Mouse (Mus musculus): Measurements from ENCODE around the gene Was. TPM values are rescaled to one million over a fixed set of nuclear protein-coding genes. Genes with fewer than 3 reads are reported as not detected.
"Not testable (repeated sequence)": the region's sequence is repeated elsewhere in the genome, so short reads cannot be mapped to it uniquely, and the experiment has no call there.

Was gene
- total RNA-seq, 4 experiments from 2014 or later: 1.8 to 3.7 (median 3.2) TPM

GRCm38 (mm10) chrX:8073881-8074429, 16.3 kb downstream of the Was start:
- DNase-seq: peak; percentile 15

GRCm38 (mm10) chrX:8069166-8069565, 21.1 kb downstream of the Was start:
- no peak for DNase-seq

- not testable (repeated sequence) for DNase-seq
These were observed 39.1 kb downstream of the Was start for GRCm38 (mm10) chrX:8051044-8051781.

GRCm38 (mm10) chrX:8033009-8033408, 57.3 kb downstream of the Was start:
- no peak for DNase-seq

Other genes with a start within 250 kb of the Was start
- gene Otud5, start 249.1 kb downstream of the Was start, total RNA-seq (2022): 10 to 100 TPM; 62.6 to 72.7 (median 69.4) TPM
- gene Pim2, start 212.2 kb downstream of the Was start, total RNA-seq (2022): 10 to 100 TPM; 10.6 to 12.3 (median 12.2) TPM
- 10 to 100 TPM; 44.4 to 53.4 (median 51.2) TPM for gene Slc35a2, start 206.5 kb downstream of the Was start, total RNA-seq (2022)
- gene Pqbp1, start 191.2 kb downstream of the Was start, total RNA-seq (2022): 100 to 1,000 TPM in 3 of 4 experiments, 10 to 100 TPM in 1; 96.2 to 130 (median 106) TPM
- 100 to 1,000 TPM; 110 to 134 (median 131) TPM for gene Timm17b, start 191.1 kb downstream of the Was start, total RNA-seq (2022)
- gene Gm10491, start 182.7 kb downstream of the Was start, total RNA-seq (2022): not detected
- not detected for gene Gm10490, start 181.0 kb downstream of the Was start, total RNA-seq (2022)
- 10 to 100 TPM; 47.2 to 84.3 (median 72.8) TPM for gene Pcsk1n, start 170.7 kb downstream of the Was start, total RNA-seq (2022)
- gene Eras, start 161.9 kb downstream of the Was start, total RNA-seq (2022): not detected
- 10 to 100 TPM; 14.0 to 36.2 (median 24.5) TPM for gene Hdac6, start 142.6 kb downstream of the Was start, total RNA-seq (2022)
- gene Gata1, start 112.4 kb downstream of the Was start, total RNA-seq (2022): 1 to 10 TPM in 2 of 4 experiments, not detected in 2; 1.7 to 2.6 TPM
- not detected for gene Glod5, start 72.0 kb downstream of the Was start, total RNA-seq (2022)
- gene Suv39h1, start 15.7 kb downstream of the Was start, total RNA-seq (2022): 10 to 100 TPM; 11.5 to 14.6 (median 13.9) TPM
- gene Wdr13, start 42.4 kb upstream of the Was start, total RNA-seq (2022): 10 to 100 TPM; 55.3 to 98.1 (median 71.7) TPM
- 100 to 1,000 TPM in 3 of 4 experiments, 10 to 100 TPM in 1; 63.7 to 233 (median 151) TPM for gene Rbm3, start 55.4 kb upstream of the Was start, total RNA-seq (2022)
- gene Tbc1d25, start 85.7 kb upstream of the Was start, total RNA-seq (2022): 10 to 100 TPM in 2 of 4 experiments, 1 to 10 TPM in 2; 9.0 to 10.1 (median 10.0) TPM
- 10 to 100 TPM; 43.7 to 68.7 (median 57.6) TPM for gene Ebp, start 103.0 kb upstream of the Was start, total RNA-seq (2022)
- gene Porcn, start 116.0 kb upstream of the Was start, total RNA-seq (2022): 10 to 100 TPM in 2 of 4 experiments, 1 to 10 TPM in 2; 7.4 to 16.0 (median 12.3) TPM
- 10 to 100 TPM; 20.9 to 31.1 (median 26.9) TPM for gene Ftsj1, start 161.9 kb upstream of the Was start, total RNA-seq (2022)
- not detected for gene Slc38a5, start 180.6 kb upstream of the Was start, total RNA-seq (2022)
- gene Ssxb10, start 236.9 kb upstream of the Was start, total RNA-seq (2022): not detected

Data from adrenal gland, adult 8-10 months (tissue).